In genomic region chr1:35535470-35535869, GRCm38 (mm10) we compare ENCODE assay signal across 25 mouse cellular contexts.
DNase-seq lines count a peak whose midpoint lies in the region; ATAC-seq lines count a peak whose summit lies in the region.
"Had no signal": no experiment of that assay in that cellular context is flagged by ENCODE, and none has a peak within 500 bp of the region (broad histone marks: within the 10 kb centered on the region; RNA-seq: fewer than 3 reads in every experiment).

No protein-coding gene starts in this region.

- H3K27ac ChIP-seq in liver, embryonic 12.5 days = no peak overlapping the region
- H3K27ac ChIP-seq: embryonic facial prominence, embryonic 10.5 days; embryonic facial prominence, embryonic 13.5 days; forebrain, embryonic 12.5 days; forebrain, embryonic 15.5 days; hindbrain, embryonic 10.5 days; hindbrain, embryonic 13.5 days had no signal

- DNase-seq in heart, adult 11 months = peak; percentile 4
- no peak for DNase-seq in heart, postnatal 4 days
- peak; percentile 33 for DNase-seq in right cerebral cortex, adult 18-20 months
- no peak for DNase-seq in right cerebral cortex, postnatal 14 days
- DNase-seq in telencephalon, adult 2 months (ENCODE audit: low read depth, low spot score) = peak; percentile 62
- DNase-seq: adrenal gland, adult 2 months; adrenal gland, postnatal 14 days; cerebellum, adult 11-12 months; cerebellum, adult 8-10 months; cerebellum, postnatal 10 days; cerebellum, postnatal 36 days; embryo, embryonic 11 days; gastrocnemius, postnatal 10 days; gastrocnemius, postnatal 36 days had no signal

- no peaks in the 10 kb centered on the region for H3K27me3 ChIP-seq in liver, embryonic 12.5 days (replicated peaks)
- H3K27me3 ChIP-seq: embryonic facial prominence, embryonic 13.5 days; forebrain, embryonic 12.5 days; forebrain, embryonic 15.5 days; hindbrain, embryonic 13.5 days had no signal

- no peak overlapping the region for H3K4me2 ChIP-seq in liver, embryonic 12.5 days
- H3K4me2 ChIP-seq: embryonic facial prominence, embryonic 13.5 days; forebrain, embryonic 12.5 days; forebrain, embryonic 15.5 days; heart, embryonic 11.5 days; hindbrain, embryonic 13.5 days had no signal

- H3K9me3 ChIP-seq in liver, embryonic 12.5 days (replicated peaks) = no peaks in the 10 kb centered on the region
- H3K9me3 ChIP-seq: embryonic facial prominence, embryonic 10.5 days; embryonic facial prominence, embryonic 13.5 days; forebrain, embryonic 12.5 days; forebrain, embryonic 15.5 days; hindbrain, embryonic 10.5 days; hindbrain, embryonic 13.5 days had no signal

- no peak overlapping the region for H3K9ac ChIP-seq in liver, embryonic 12.5 days
- H3K9ac ChIP-seq: embryonic facial prominence, embryonic 13.5 days; forebrain, embryonic 12.5 days; forebrain, embryonic 15.5 days; hindbrain, embryonic 13.5 days had no signal

- H3K36me3 ChIP-seq in liver, embryonic 12.5 days = no peaks in the 10 kb centered on the region
- H3K36me3 ChIP-seq: embryonic facial prominence, embryonic 10.5 days; embryonic facial prominence, embryonic 13.5 days; forebrain, embryonic 12.5 days; forebrain, embryonic 15.5 days; hindbrain, embryonic 10.5 days; hindbrain, embryonic 13.5 days had no signal

- H3K4me1 ChIP-seq in liver, embryonic 12.5 days = no peaks in the 10 kb centered on the region
- H3K4me1 ChIP-seq: embryonic facial prominence, embryonic 10.5 days; embryonic facial prominence, embryonic 13.5 days; forebrain, embryonic 12.5 days; forebrain, embryonic 15.5 days; hindbrain, embryonic 10.5 days; hindbrain, embryonic 13.5 days had no signal

- ATAC-seq in liver, embryonic 12.5 days = no peak
- ATAC-seq: CD4-positive, CD25-positive, alpha-beta regulatory T cell, adult 4 months; forebrain, embryonic 15.5 days; hindbrain, embryonic 16.5 days had no signal

- no peak overlapping the region for H3K4me3 ChIP-seq in liver, embryonic 12.5 days
- H3K4me3 ChIP-seq: embryonic facial prominence, embryonic 10.5 days; embryonic facial prominence, embryonic 13.5 days; erythroblast, embryonic 14.5 days; forebrain, embryonic 12.5 days; forebrain, embryonic 15.5 days; hindbrain, embryonic 10.5 days; hindbrain, embryonic 13.5 days had no signal

Comparison
In these comparisons a context has a peak if more than half of its experiments do, and no peak if none do; other contexts are left out.
1. DNase-seq: peak in heart, adult 11 months (single experiment), right cerebral cortex, adult 18-20 months (single experiment) and telencephalon, adult 2 months (single experiment); none in heart, postnatal 4 days (single experiment) and right cerebral cortex, postnatal 14 days (single experiment).